Mouse (Mus musculus) MEL (cell line): ENCODE measurements at regions not wholly inside any gene's neighbourhood (a gene's known extent, or its start where the extent isn't known, plus 50 kb on each side); places are given as distances from the start of the nearest gene placed in this dataset.

Experiments
- EP300 ChIP-seq, 2 experiments: IDR thresholded peaks; 2 replicates each; pipeline ENCODE4 v1.6.1; 2011; ENCODE audit warnings: improper control_type of control experiment in 2 of 2, low read length in 2 of 2, low read depth in 1 of 2, mild to moderate bottlenecking in 1 of 2
- MAX ChIP-seq: IDR thresholded peaks from 2 replicates; pipeline ENCODE4 v1.6.1; 2011; ENCODE audit warnings: low read length, improper control_type of control experiment
- MXI1 ChIP-seq: IDR thresholded peaks from 2 replicates; pipeline ENCODE4 v1.6.1; 2011; ENCODE audit warnings: mild to moderate bottlenecking, low read depth, low read length, improper control_type of control experiment
- POLR2A ChIP-seq, 2 experiments: IDR thresholded peaks; 2 replicates each; pipeline ENCODE4 v1.6.1; 2011 to 2012; ENCODE audit warnings: low read length in 2 of 2, mild to moderate bottlenecking in 2 of 2, control low read depth in 1 of 2, improper control_type of control experiment in 1 of 2, low read depth in 1 of 2, moderate library complexity in 1 of 2; ENCODE audit not compliant: control insufficient read depth in 1 of 2, insufficient read depth in 1 of 2, poor library complexity in 1 of 2
- SIN3A ChIP-seq: IDR thresholded peaks from 2 replicates; pipeline ENCODE4 v1.6.1; 2012; ENCODE audit warnings: low read length, improper control_type of control experiment, inconsistent platforms

DNA sequence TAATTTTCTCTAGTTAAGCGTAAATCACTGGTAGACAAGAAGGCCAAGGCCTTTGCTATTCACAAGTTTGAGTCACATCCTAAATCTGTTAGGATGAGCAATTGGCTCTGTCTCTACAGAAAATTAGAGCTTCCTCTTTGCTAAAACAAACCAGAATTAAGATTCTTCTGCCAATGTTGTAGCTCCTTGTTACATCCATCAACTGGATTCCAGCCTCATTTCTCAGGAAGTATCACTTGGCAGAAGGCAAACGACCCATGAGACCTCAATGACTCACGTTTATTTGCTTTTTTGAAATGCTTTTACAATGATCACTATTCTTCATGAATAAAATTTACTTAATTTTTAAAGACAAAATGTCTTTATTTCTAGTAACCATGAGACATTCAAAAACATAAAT, 70.0 kb upstream of the Kitl start:
- TF ChIP-seq EP300 (IDR thresholded peaks at IDR 0.05; ENCODE audit: low read depth in 1 of 2, low read length in 2 of 2) (no peak), POLR2A (IDR thresholded peaks at IDR 0.05; ENCODE audit: control insufficient read depth in 1 of 2, insufficient read depth in 1 of 2, low read depth in 1 of 2, low read length in 2 of 2, poor library complexity in 1 of 2) (no peak), SIN3A (no peak), MXI1 (no peak), MAX (no peak)
